In genomic region chr10:85243556-85243955, GRCm38 (mm10) we compare ENCODE assay signal across 26 mouse cellular contexts. TPM values are rescaled to one million over a fixed set of nuclear protein-coding genes. Genes with fewer than 3 reads are reported as not detected.
A peak's percentile ranks its signal among the peaks of the same experiment; 100 is the strongest.
DNase-seq lines count a peak whose midpoint lies in the region; ATAC-seq lines count a peak whose summit lies in the region.
"Had no signal": no experiment of that assay in that cellular context is flagged by ENCODE, and none has a peak within 500 bp of the region (broad histone marks: within the 10 kb centered on the region; RNA-seq: fewer than 3 reads in every experiment).

No protein-coding gene starts in this region.

- no peak overlapping the region for H3K4me2 ChIP-seq in intestine, embryonic 16.5 days (ENCODE audit: low read depth, low read length)
- H3K4me2 ChIP-seq: forebrain, embryonic 13.5 days; heart, embryonic 12.5 days; heart, embryonic 15.5 days; hindbrain, embryonic 14.5 days had no signal

- DNase-seq in cerebellum, adult 11 months = peak; percentile 18
- DNase-seq in cerebellum, adult 8-10 months = peak; percentile 16
- DNase-seq in cerebellum, postnatal 10 days = peak; percentile 36 to 42
- no peak for DNase-seq in right cerebral cortex, postnatal 25 days
- no peak for DNase-seq in kidney, postnatal 36 days
- DNase-seq: adrenal gland, adult 8-10 months; adrenal gland, postnatal 25 days; embryo, embryonic 11 days; gastrocnemius, adult 2 months; gastrocnemius, postnatal 14 days; heart, postnatal 10 days; heart, postnatal 36 days; kidney, adult 2 months had no signal

- no peaks in the 10 kb centered on the region for H3K9me3 ChIP-seq in intestine, embryonic 16.5 days (ENCODE audit: control insufficient read depth, low read length)
- H3K9me3 ChIP-seq: forebrain, embryonic 10.5 days; forebrain, embryonic 13.5 days; heart, embryonic 12.5 days; heart, embryonic 15.5 days; hindbrain, embryonic 10.5 days had no signal

- H3K36me3 ChIP-seq in intestine, embryonic 16.5 days (ENCODE audit: control insufficient read depth, insufficient read depth, low read length) = no peaks in the 10 kb centered on the region
- H3K36me3 ChIP-seq: forebrain, embryonic 10.5 days; heart, embryonic 12.5 days; heart, embryonic 15.5 days; hindbrain, embryonic 10.5 days had no signal

- no peaks in the 10 kb centered on the region for H3K27me3 ChIP-seq in intestine, embryonic 16.5 days (replicated peaks; ENCODE audit: control insufficient read depth, insufficient read depth, low read length)
- H3K27me3 ChIP-seq: forebrain, embryonic 13.5 days; heart, embryonic 12.5 days; heart, embryonic 15.5 days had no signal

- no peak overlapping the region for H3K27ac ChIP-seq in intestine, embryonic 16.5 days (ENCODE audit: low read length)
- H3K27ac ChIP-seq: forebrain, embryonic 10.5 days; forebrain, embryonic 13.5 days; gastrocnemius, adult 2 months; heart, embryonic 15.5 days; hindbrain, embryonic 10.5 days; hindbrain, embryonic 14.5 days; hindbrain, postnatal 0 days had no signal

- H3K4me1 ChIP-seq in intestine, embryonic 16.5 days (ENCODE audit: control insufficient read depth, insufficient read depth, low read length) = no peaks in the 10 kb centered on the region
- H3K4me1 ChIP-seq: forebrain, embryonic 10.5 days; forebrain, embryonic 13.5 days; heart, embryonic 12.5 days; heart, embryonic 15.5 days; hindbrain, embryonic 10.5 days had no signal

- 89% methylated on average over 6 of the region's 6 CpGs for WGBS in intestine, embryonic 16.5 days

- no peak overlapping the region for H3K9ac ChIP-seq in intestine, embryonic 16.5 days (ENCODE audit: low read depth, low read length)
- H3K9ac ChIP-seq: forebrain, embryonic 13.5 days; heart, embryonic 12.5 days; heart, embryonic 15.5 days; hindbrain, embryonic 14.5 days had no signal

- ATAC-seq in cerebellum, adult (ENCODE audit: insufficient number of reproducible peaks, low FRiP score, low TSS enrichment) = no peak
- ATAC-seq in intestine, embryonic 16.5 days = no peak
- ATAC-seq: activated CD4-positive, CD25-positive, alpha-beta regulatory T cell, adult 4 months; forebrain, embryonic 13.5 days; forebrain, embryonic 16.5 days; hindbrain, postnatal 0 days; inflammation-experienced regulatory T-cells, adult 6 months; intestine, postnatal 0 days had no signal

- no peak overlapping the region for H3K4me3 ChIP-seq in intestine, embryonic 16.5 days (ENCODE audit: low read length)
- H3K4me3 ChIP-seq: forebrain, embryonic 10.5 days; forebrain, embryonic 13.5 days; gastrocnemius, adult 2 months; heart, embryonic 12.5 days; heart, embryonic 15.5 days; hindbrain, embryonic 10.5 days had no signal

RNA-seq across cellular contexts. Expression of gene Cry1, which starts 58.7 kb away (rescaled TPM):
- polyA plus RNA-seq in intestine, embryonic 16.5 days (2015; fragmentation: Nextera tagmentation; extraction: Ambion mirVana) = 23.9 and 24.0 TPM in 2 replicates

Comparison
In these comparisons a context has a peak if more than half of its experiments do, and no peak if none do; other contexts are left out.
1. DNase-seq: peak in cerebellum, adult 11 months (single experiment), cerebellum, adult 8-10 months (single experiment) and cerebellum, postnatal 10 days (2 of 2); none in right cerebral cortex, postnatal 25 days (single experiment) and kidney, postnatal 36 days (0 of 2).